Mouse (Mus musculus): Measurements from ENCODE around the gene 2010111I01Rik.

DNA sequence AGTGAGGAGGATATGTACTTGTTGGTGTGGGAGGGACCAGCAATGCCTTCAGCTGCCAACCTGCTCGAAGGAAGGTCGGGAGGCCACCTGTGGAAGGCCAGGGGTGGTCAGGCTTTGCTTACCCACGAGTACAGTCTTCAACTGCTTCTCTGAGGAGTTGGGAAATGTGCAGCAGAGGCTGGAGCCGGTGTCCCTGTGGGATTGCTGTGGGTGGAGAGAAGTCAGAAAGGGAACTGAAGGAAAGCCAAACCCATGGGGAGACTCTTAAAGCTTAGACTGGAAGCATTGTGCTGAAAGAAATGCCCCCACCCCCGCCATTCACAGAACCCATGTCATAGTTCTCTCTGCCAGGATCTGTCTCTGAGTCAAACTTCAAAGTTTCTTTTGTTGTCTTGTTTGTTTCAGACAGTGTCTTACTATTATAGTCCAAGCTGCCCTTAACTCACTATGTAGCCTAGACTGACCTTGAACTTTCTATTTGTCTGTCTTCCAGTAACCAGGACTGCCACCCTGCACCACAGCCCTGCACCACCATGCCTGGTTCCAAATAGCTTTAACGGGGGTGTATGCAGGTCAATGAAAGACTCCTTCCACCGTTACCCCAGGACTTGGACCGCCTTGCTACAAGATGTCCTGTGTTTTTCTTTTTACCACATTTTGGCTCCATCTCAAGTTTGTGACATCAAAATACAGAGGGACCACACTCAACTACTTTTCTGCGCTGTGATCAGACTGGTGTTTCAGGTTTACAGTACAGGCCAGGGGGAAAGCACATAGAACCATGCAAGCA, 358.8 kb downstream of the 2010111I01Rik start:
- TF ChIP-seq POLR2A (IDR thresholded peaks at IDR 0.05; ENCODE audit: extremely low read depth, insufficient read depth, low read length) = no peak
- TF ChIP-seq CTCF (IDR thresholded peaks at IDR 0.05; ENCODE audit: low read depth, low read length) = no peak
